Mouse (Mus musculus): Measurements from ENCODE around the gene Fuca1.

DNA sequence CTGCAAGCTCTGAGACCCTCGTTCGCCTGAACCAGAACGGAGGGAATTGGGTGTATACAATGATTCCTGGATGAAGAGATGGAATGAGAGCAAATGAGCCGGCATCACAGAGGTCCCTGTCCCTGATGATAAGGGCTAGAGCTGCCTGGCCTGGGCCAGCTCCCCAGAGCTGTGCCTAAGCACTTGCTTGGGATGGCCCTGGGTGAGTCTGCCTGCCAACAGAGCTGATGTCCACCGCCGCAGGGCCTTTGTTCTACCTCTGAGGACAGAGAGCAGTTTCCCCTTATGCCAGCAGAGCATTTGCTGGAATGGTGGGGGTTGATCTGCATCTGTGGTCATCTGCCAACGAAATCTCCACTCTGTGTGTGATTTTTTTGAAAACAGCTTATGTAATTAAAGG, 41.7 kb downstream of the Fuca1 start:
- no peak for TF ChIP-seq POLR2A (IDR thresholded peaks at IDR 0.05; ENCODE audit: control insufficient read depth, extremely low read depth, insufficient read depth, low read length, poor library complexity)
- TF ChIP-seq CTCF (IDR thresholded peaks at IDR 0.05; ENCODE audit: borderline replicate concordance, control insufficient read depth, extremely low read depth, insufficient read depth, low read length, poor library complexity), result no peak
